Mouse (Mus musculus) ovary, adult 18-20 months (tissue): ENCODE measurements around the gene Pdzd8.

Experiments
- DNase-seq: peaks from one replicate; pipeline ENCODE4 v3.0.0; 2022; ENCODE audit warnings: low spot score, mixed read lengths

Gene Pdzd8

GRCm38 (mm10) chr19:59345658-59346283 is at the start of gene Pdzd8:
Gene Pdzd8, minus strand, starts transcription at chr19:59345780.
- DNase-seq: peak; percentile 83

GRCm38 (mm10) chr19:59393777-59394441 is 48.3 kb upstream of the Pdzd8 start:
- no peak for DNase-seq

GRCm38 (mm10) chr19:59388847-59389606 is 43.4 kb upstream of the Pdzd8 start:
- DNase-seq: peak; percentile 31

- no peak for DNase-seq
These were observed 42.8 kb upstream of the Pdzd8 start for GRCm38 (mm10) chr19:59388399-59388798.

- no peak for DNase-seq
These were observed 41.6 kb upstream of the Pdzd8 start for GRCm38 (mm10) chr19:59387178-59387577.

GRCm38 (mm10) chr19:59384582-59385495 is 39.3 kb upstream of the Pdzd8 start:
- DNase-seq: no peak

- no peak for DNase-seq
These were observed 36.9 kb upstream of the Pdzd8 start for GRCm38 (mm10) chr19:59382416-59382917.

- no peak for DNase-seq
These were observed 34.4 kb upstream of the Pdzd8 start for GRCm38 (mm10) chr19:59379995-59380394.

GRCm38 (mm10) chr19:59376481-59376880 is 30.9 kb upstream of the Pdzd8 start:
- DNase-seq: no peak

- no peak for DNase-seq
These were observed 29.4 kb upstream of the Pdzd8 start for GRCm38 (mm10) chr19:59374940-59375339.

GRCm38 (mm10) chr19:59372928-59373327 is 27.3 kb upstream of the Pdzd8 start:
- no peak for DNase-seq

GRCm38 (mm10) chr19:59371016-59371415 is 25.4 kb upstream of the Pdzd8 start:
- no peak for DNase-seq

- no peak for DNase-seq
These were observed 22.3 kb upstream of the Pdzd8 start for GRCm38 (mm10) chr19:59367892-59368291.

- DNase-seq: no peak
These were observed 21.1 kb upstream of the Pdzd8 start for GRCm38 (mm10) chr19:59366724-59367123.

- DNase-seq: no peak
These were observed 18.1 kb upstream of the Pdzd8 start for GRCm38 (mm10) chr19:59363666-59364065.

GRCm38 (mm10) chr19:59362646-59363045 is 17.1 kb upstream of the Pdzd8 start:
- DNase-seq: no peak

- DNase-seq: no peak
These were observed 14.9 kb upstream of the Pdzd8 start for GRCm38 (mm10) chr19:59360486-59360896.

- DNase-seq: no peak
These were observed 13.6 kb upstream of the Pdzd8 start for GRCm38 (mm10) chr19:59359202-59359601.

GRCm38 (mm10) chr19:59357878-59358277 is 12.3 kb upstream of the Pdzd8 start:
- DNase-seq: no peak

GRCm38 (mm10) chr19:59356843-59357595 is 11.4 kb upstream of the Pdzd8 start:
- no peak for DNase-seq

GRCm38 (mm10) chr19:59356388-59356787 is 10.8 kb upstream of the Pdzd8 start:
- no peak for DNase-seq
